Comparison of ENCODE assay signal across 17 mouse cellular contexts in the genomic region with DNA sequence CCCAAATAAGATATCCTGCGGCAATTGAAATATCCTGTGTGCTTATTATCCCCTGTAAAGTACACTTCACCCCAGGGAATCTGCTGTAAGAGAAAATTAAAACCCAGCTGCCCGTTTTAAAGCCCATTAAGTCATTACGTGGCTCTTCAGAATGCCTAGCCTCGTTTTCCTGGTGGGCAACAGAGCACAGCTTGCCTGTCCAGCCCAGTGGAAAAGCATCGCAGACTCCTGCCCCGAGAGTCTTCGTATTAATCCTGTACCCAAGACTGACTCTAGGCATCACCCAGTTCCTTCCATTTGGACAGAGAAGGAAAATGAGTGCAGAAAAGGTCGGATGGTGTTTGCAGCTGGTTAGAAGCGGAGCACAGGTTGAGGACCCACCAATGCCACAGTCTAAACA. TPM values are rescaled to one million over a fixed set of nuclear protein-coding genes. Genes with fewer than 3 reads are reported as not detected.
"Had no signal": no experiment of that assay in that cellular context is flagged by ENCODE, and none has a peak within 500 bp of the region (broad histone marks: within the 10 kb centered on the region; RNA-seq: fewer than 3 reads in every experiment).

No protein-coding gene starts in this region.

- H3K4me2 ChIP-seq: limb, embryonic 13.5 days; neural tube, embryonic 12.5 days had no signal

- H3K36me3 ChIP-seq: limb, embryonic 13.5 days; neural tube, embryonic 12.5 days had no signal

- H3K9ac ChIP-seq: limb, embryonic 13.5 days; liver, embryonic 14.5 days; neural tube, embryonic 12.5 days had no signal

- H3K27ac ChIP-seq: kidney, postnatal 0 days; liver, embryonic 14.5 days; neural tube, embryonic 12.5 days; stomach, postnatal 0 days had no signal

- H3K27me3 ChIP-seq: neural tube, embryonic 12.5 days had no signal

- H3K4me3 ChIP-seq: limb, embryonic 13.5 days; myocyte; neural tube, embryonic 12.5 days had no signal

- DNase-seq: kidney, adult 11 months; kidney, adult 9 months; kidney, postnatal 36 days; layer of hippocampus, adult 9-11 months; layer of hippocampus, postnatal 36 days; lung, adult 2 months; lung, postnatal 14 days; right cerebral cortex, adult 18-20 months; right cerebral cortex, postnatal 25 days had no signal

- H3K9me3 ChIP-seq: limb, embryonic 13.5 days; neural tube, embryonic 12.5 days had no signal

RNA-seq across cellular contexts. Expression of gene Cpvl, which starts 31.9 kb away (rescaled TPM):
- polyA plus RNA-seq: intestine, embryonic 14.5 days; liver, adult 2 months; liver, embryonic 14.5 days; lung, adult 2 months; myocyte; neural tube, embryonic 12.5 days had no signal
